Mouse (Mus musculus) bone marrow, adult 2 months (tissue): Measurements from ENCODE around the gene Nfkbia.

Source experiments
- CTCF ChIP-seq: fragments of 200-500 bp; IDR thresholded peaks from 2 replicates; pipeline ENCODE4 v1.5.1; 2011; ENCODE audit warnings: low read length, control low read depth; ENCODE audit not compliant: control insufficient read depth, insufficient read depth
- POLR2A ChIP-seq: fragments of 200-500 bp; IDR thresholded peaks from 2 replicates; pipeline ENCODE4 v1.6.1; 2011; ENCODE audit warnings: low read depth, mild to moderate bottlenecking, control low read depth, low read length, borderline replicate concordance; ENCODE audit not compliant: control insufficient read depth

- TF ChIP-seq CTCF (no peak), POLR2A (no peak)
These were observed 26.3 kb downstream of the Nfkbia start for GRCm38 (mm10) chr12:55466088-55466701.
